ENCODE assay signal across 11 mouse cellular contexts in genomic region chr12:70589315-70589742, GRCm38 (mm10).
DNase-seq lines count a peak whose midpoint lies in the region; ATAC-seq and TF ChIP-seq lines count a peak whose summit lies in the region.
"Had no signal": no experiment of that assay in that cellular context is flagged by ENCODE, and none has a peak within 500 bp of the region (broad histone marks: within the 10 kb centered on the region; RNA-seq: fewer than 3 reads in every experiment).

No protein-coding gene starts in this region.

- no peak overlapping the region for H3K27ac ChIP-seq in heart, embryonic 12.5 days (ENCODE audit: poor library complexity, severe bottlenecking)
- H3K27ac ChIP-seq in left cerebral cortex, adult 2 months = no peak overlapping the region
- H3K27ac ChIP-seq: hindbrain, embryonic 15.5 days; limb, embryonic 13.5 days had no signal

- H3K36me3 ChIP-seq in heart, embryonic 12.5 days = no peaks in the 10 kb centered on the region
- H3K36me3 ChIP-seq: hindbrain, embryonic 15.5 days; limb, embryonic 13.5 days had no signal

- no peak; the same call in 1 of the 2 replicates for TF ChIP-seq CTCF in left cerebral cortex, adult 2 months (IDR thresholded peaks at IDR 0.05)

- no peak for ATAC-seq in heart, embryonic 12.5 days (ENCODE audit: insufficient number of reproducible peaks, low FRiP score)
- no peak for ATAC-seq in granulocyte monocyte progenitor cell, adult 5-6 weeks (replicated peaks; ENCODE audit: poor library complexity, severe bottlenecking)

- peak; percentile 58 for DNase-seq in heart, adult 8-10 months (ENCODE audit: low spot score)
- peak; percentile 55 for DNase-seq in adipocyte (ENCODE audit: low spot score)
- DNase-seq in cerebellum, postnatal 36 days = peak; percentile 58 to 74
- peak; percentile 22 to 39 for DNase-seq in kidney, postnatal 4 days
- no peak for DNase-seq in left cerebral cortex, adult 2 months (ENCODE audit: extremely low spot score in 1 of 2, low spot score in 2 of 2)
- no peak for DNase-seq in right cerebral cortex, postnatal 4 days

- no peak overlapping the region for H3K4me2 ChIP-seq in heart, embryonic 12.5 days
- H3K4me2 ChIP-seq: hindbrain, embryonic 15.5 days; limb, embryonic 13.5 days had no signal

- no peak overlapping the region for H3K4me3 ChIP-seq in heart, embryonic 12.5 days
- no peak overlapping the region for H3K4me3 ChIP-seq in left cerebral cortex, adult 2 months
- H3K4me3 ChIP-seq: hindbrain, embryonic 15.5 days; limb, embryonic 13.5 days had no signal

- WGBS in heart, embryonic 12.5 days = 71% methylated on average over 2 of the region's 2 CpGs

- H3K27me3 ChIP-seq in heart, embryonic 12.5 days (replicated peaks) = no peaks in the 10 kb centered on the region
- H3K27me3 ChIP-seq: CH12.LX; hindbrain, embryonic 15.5 days; limb, embryonic 13.5 days had no signal

- 0 out of 2 replicates have a peak, but pooled peaks cover 9% of the 10 kb centered on the region for H3K4me1 ChIP-seq in heart, embryonic 12.5 days (replicated peaks)
- H3K4me1 ChIP-seq: hindbrain, embryonic 15.5 days had no signal

- H3K9ac ChIP-seq in heart, embryonic 12.5 days = no peak overlapping the region
- H3K9ac ChIP-seq: hindbrain, embryonic 15.5 days; limb, embryonic 13.5 days had no signal

- H3K9me3 ChIP-seq in heart, embryonic 12.5 days (replicated peaks) = no peaks in the 10 kb centered on the region
- H3K9me3 ChIP-seq: hindbrain, embryonic 15.5 days; limb, embryonic 13.5 days had no signal

- intact Hi-C loops in left cerebral cortex, adult 2 months (cut with DNase I) = no loop called here

Comparison
In these comparisons a context has a peak if more than half of its experiments do, and no peak if none do; other contexts are left out.
1. DNase-seq: peak in heart, adult 8-10 months (single experiment), adipocyte (single experiment), cerebellum, postnatal 36 days (2 of 2) and kidney, postnatal 4 days (2 of 2); none in left cerebral cortex, adult 2 months (0 of 2) and right cerebral cortex, postnatal 4 days (single experiment).